Mouse (Mus musculus) neural tube, embryonic 11.5 days (tissue): Measurements from ENCODE around the gene Cym. TPM values are rescaled to one million over a fixed set of nuclear protein-coding genes. Genes with fewer than 3 reads are reported as not detected.

Source experiments
- ATAC-seq: fragments of 200-750 bp; cut with Nextera tagmentation; 2 replicates; pipeline ENCODE4 v1.8.0; 2017; ENCODE audit warnings: moderate number of reproducible peaks, mild to moderate bottlenecking, moderate TSS enrichment, moderate library complexity; ENCODE audit not compliant: insufficient read depth, low FRiP score, low TSS enrichment
- DNase-seq: peaks from one replicate; pipeline ENCODE4 v3.0.0-alpha.2; 2015; ENCODE audit warnings: low spot score
- H3K27ac ChIP-seq: fragments of 300-500 bp; sonication (generic); 2 replicates; pipeline ENCODE4 v1.5.1; 2014; ENCODE audit warnings: low read depth, mild to moderate bottlenecking, low read length
- H3K27me3 ChIP-seq: fragments of 300-500 bp; sonication (generic); 2 replicates; pipeline ENCODE4 v1.6.1; 2014; ENCODE audit warnings: mild to moderate bottlenecking, low read length, mixed read lengths; ENCODE audit not compliant: control insufficient read depth, insufficient read depth
- H3K36me3 ChIP-seq: fragments of 300-500 bp; sonication (generic); 2 replicates; pipeline ENCODE4 v1.6.1; 2014; ENCODE audit warnings: mild to moderate bottlenecking, low read length, moderate library complexity, mixed read lengths; ENCODE audit not compliant: control insufficient read depth, insufficient read depth
- H3K4me1 ChIP-seq: fragments of 300-500 bp; sonication (generic); 2 replicates; pipeline ENCODE4 v1.6.1; 2014; ENCODE audit warnings: low read length, mixed read lengths; ENCODE audit not compliant: control insufficient read depth, insufficient read depth
- H3K4me2 ChIP-seq: fragments of 300-500 bp; sonication (generic); 2 replicates; pipeline ENCODE4 v1.6.1; 2014; ENCODE audit warnings: low read depth, mild to moderate bottlenecking, moderate library complexity
- H3K4me3 ChIP-seq: fragments of 300-500 bp; sonication (generic); 2 replicates; pipeline ENCODE4 v1.5.1; 2014; ENCODE audit warnings: low read depth, low read length
- H3K9ac ChIP-seq: fragments of 300-500 bp; sonication (generic); 2 replicates; pipeline ENCODE4 v1.6.1; 2014; ENCODE audit warnings: mild to moderate bottlenecking, low read length
- H3K9me3 ChIP-seq: fragments of 300-500 bp; sonication (generic); 2 replicates; pipeline ENCODE4 v1.6.1; 2016; ENCODE audit warnings: low read length; ENCODE audit not compliant: control insufficient read depth
- WGBS: fragments of 180-500 bp; shearing (Covaris S2); extraction: QIAGEN DNeasy Blood & Tissue Kit; methylation state at CpG from one replicate; pipeline ENCODE4 v1.1.7; 2014; 5-methylcytosine and 5-hydroxymethylcytosine counted together
- polyA plus RNA-seq: library from polyadenylated mRNA; unstranded; fragments of >200 nt; fragmentation: Nextera tagmentation; extraction: Ambion mirVana; gene quantifications from 2 replicates; pipeline ENCODE4 v1.2.1, GENCODE M21; 2014

Cym gene
- polyA plus RNA-seq, 1 experiment from 2014 or later = not detected

- Histone ChIP-seq H3K4me3 (no peak overlapping the region), H3K4me1 (no peaks in the 10 kb centered on the region; the same call in 1 of the 2 replicates), H3K9ac (no peak overlapping the region), H3K4me2 (no peak overlapping the region), H3K27ac (no peak overlapping the region), H3K36me3 (no peaks in the 10 kb centered on the region), H3K9me3 (no peaks in the 10 kb centered on the region), H3K27me3 (no peaks in the 10 kb centered on the region)
- peak; percentile 21 for DNase-seq
- ATAC-seq = no peak
- 53% methylated on average over 4 of the region's 4 CpGs for WGBS
These were observed 9.7 kb upstream of the Cym start for GRCm38 (mm10) chr3:107231202-107231601.

GRCm38 (mm10) chr3:107230527-107230926 lies 9.0 kb upstream of the Cym start, which contains the start of gene A630076J17Rik:
TSS of gene A630076J17Rik (plus strand) at chr3:107230614.
- Histone ChIP-seq H3K9me3 (no peaks in the 10 kb centered on the region), H3K27ac (no peak within 1 kb of the TSS), H3K4me2 (no peak within 1 kb of the TSS), H3K4me3 (no peak within 1 kb of the TSS), H3K36me3 (no peaks in the 10 kb centered on the region), H3K4me1 (no peaks in the 10 kb centered on the region; the same call in 1 of the 2 replicates), H3K27me3 (no peaks in the 10 kb centered on the region), H3K9ac (no peak within 1 kb of the TSS)
- ATAC-seq = no peak
- no peak for DNase-seq
- WGBS = 58% methylated on average over 1 of the region's 1 CpGs

GRCm38 (mm10) chr3:107229822-107230221 lies 8.3 kb upstream of the Cym start:
- Histone ChIP-seq H3K9ac (no peak overlapping the region), H3K36me3 (no peaks in the 10 kb centered on the region), H3K4me3 (no peak overlapping the region), H3K4me2 (no peak overlapping the region), H3K27ac (no peak overlapping the region), H3K4me1 (no peaks in the 10 kb centered on the region; the same call in 1 of the 2 replicates), H3K27me3 (no peaks in the 10 kb centered on the region), H3K9me3 (no peaks in the 10 kb centered on the region)
- ATAC-seq (no peak), DNase-seq (no peak)
- 79% methylated on average over 5 of the region's 5 CpGs for WGBS

DNA sequence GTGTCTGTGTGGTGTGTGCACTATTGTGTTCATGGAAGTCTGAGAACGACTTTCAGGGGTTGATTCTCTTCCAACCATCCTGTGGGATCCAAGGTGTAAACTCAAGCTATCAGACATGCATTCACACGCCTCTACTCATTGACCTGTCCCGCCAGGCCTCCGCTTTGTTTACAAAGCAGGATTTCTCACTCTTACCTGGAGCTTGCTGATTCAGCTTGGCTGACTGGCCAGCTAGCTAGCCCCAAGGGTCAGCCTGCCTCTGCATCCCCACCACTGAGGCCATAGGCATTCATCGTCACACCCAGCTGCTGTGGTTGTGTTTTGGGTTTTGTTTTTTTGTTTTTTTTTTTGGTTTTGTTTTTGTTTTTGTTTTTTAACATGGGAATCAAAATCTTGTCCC lies 7.7 kb upstream of the Cym start:
- DNase-seq (no peak), ATAC-seq (no peak)
- Histone ChIP-seq H3K27ac (no peak overlapping the region), H3K9me3 (no peaks in the 10 kb centered on the region), H3K4me1 (no peaks in the 10 kb centered on the region; the same call in 1 of the 2 replicates), H3K36me3 (no peaks in the 10 kb centered on the region), H3K4me2 (no peak overlapping the region), H3K4me3 (no peak overlapping the region), H3K27me3 (no peaks in the 10 kb centered on the region), H3K9ac (no peak overlapping the region)
- WGBS = 82% methylated on average over 5 of the region's 5 CpGs

GRCm38 (mm10) chr3:107225820-107226219 lies 4.3 kb upstream of the Cym start:
- no peak overlapping the region for H3K27ac ChIP-seq
- no peaks in the 10 kb centered on the region; the same call in 1 of the 2 replicates for H3K4me1 ChIP-seq
- H3K36me3 ChIP-seq = no peaks in the 10 kb centered on the region
- ATAC-seq (no peak), DNase-seq (no peak)
- H3K4me2 ChIP-seq = no peak overlapping the region
- WGBS = 94% methylated on average over 5 of the region's 5 CpGs
- no peaks in the 10 kb centered on the region for H3K27me3 ChIP-seq
- H3K4me3 ChIP-seq = no peak overlapping the region
- H3K9ac ChIP-seq = no peak overlapping the region
- H3K9me3 ChIP-seq = no peaks in the 10 kb centered on the region

DNA sequence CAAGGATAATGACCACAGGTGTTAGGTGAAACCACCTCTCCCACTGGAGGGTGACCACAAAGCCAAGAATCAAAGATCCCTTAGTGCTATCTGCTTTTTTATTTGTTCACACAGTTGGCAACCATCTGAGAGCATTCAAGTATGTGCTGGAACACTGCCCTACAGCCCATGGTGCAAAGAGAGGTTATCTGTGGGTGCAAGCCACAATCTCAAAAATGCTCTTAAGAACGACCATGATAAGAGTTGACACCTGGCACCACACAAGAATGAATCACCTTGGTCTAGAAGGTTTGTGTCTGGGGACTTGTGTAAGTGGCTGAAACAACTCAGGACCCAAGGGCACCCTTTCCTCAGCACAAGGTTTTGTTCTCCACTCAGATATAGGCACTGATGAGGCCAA lies 1.7 kb upstream of the Cym start:
- H3K4me2 ChIP-seq = no peak overlapping the region
- DNase-seq (no peak), ATAC-seq (no peak)
- H3K4me1 ChIP-seq = no peaks in the 10 kb centered on the region
- H3K27ac ChIP-seq = no peak overlapping the region
- WGBS = 71% methylated on average over 1 of the region's 1 CpGs
- H3K9me3 ChIP-seq = no peaks in the 10 kb centered on the region
- H3K27me3 ChIP-seq = no peaks in the 10 kb centered on the region
- H3K4me3 ChIP-seq = no peak overlapping the region
- H3K36me3 ChIP-seq = no peaks in the 10 kb centered on the region
- H3K9ac ChIP-seq = no peak overlapping the region

DNA sequence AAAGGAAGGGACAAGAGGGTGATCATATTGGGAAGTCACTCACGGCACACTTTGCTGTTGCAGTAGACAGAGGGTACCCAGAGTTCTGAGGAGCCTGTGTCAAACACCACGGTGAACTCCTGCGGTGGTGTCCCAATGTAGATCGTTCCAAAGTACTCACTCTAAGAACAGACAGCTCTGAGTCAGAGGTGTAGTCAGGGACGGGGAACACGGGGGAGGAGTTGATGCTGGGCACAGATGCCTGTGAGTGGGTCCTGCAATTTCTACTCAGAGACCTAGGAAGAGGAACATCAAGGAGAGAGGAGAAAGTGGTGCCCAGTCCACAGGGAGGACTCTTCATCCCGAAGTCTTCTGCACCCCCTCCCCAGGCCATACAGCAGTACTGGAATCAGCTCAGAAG lies 3.0 kb downstream of the Cym start:
- Histone ChIP-seq H3K4me1 (no peaks in the 10 kb centered on the region), H3K27me3 (no peaks in the 10 kb centered on the region), H3K9me3 (no peaks in the 10 kb centered on the region), H3K36me3 (no peaks in the 10 kb centered on the region), H3K4me2 (no peak overlapping the region), H3K4me3 (no peak overlapping the region), H3K27ac (no peak overlapping the region), H3K9ac (no peak overlapping the region)
- DNase-seq (no peak), ATAC-seq (no peak)
- 90% methylated on average over 7 of the region's 7 CpGs for WGBS

DNA sequence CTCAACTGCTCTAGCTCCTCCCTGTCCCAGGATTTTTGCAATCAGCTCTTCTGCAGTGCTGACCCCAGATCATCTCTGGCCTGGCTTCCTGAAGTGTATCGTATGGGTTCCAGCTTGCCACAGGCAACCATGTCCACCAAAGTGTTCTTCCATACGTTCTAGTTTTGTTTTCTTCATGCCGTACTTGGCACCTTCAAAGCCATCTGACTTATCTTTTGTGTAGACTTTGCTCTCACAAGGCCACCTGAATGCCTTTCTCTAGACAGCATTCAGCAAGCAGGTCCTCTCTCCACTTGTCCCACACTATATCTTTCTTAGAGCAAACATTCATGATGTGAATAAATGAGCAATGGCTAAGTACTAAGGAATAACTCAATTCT lies 4.4 kb downstream of the Cym start:
- Histone ChIP-seq H3K4me2 (no peak overlapping the region), H3K4me1 (no peaks in the 10 kb centered on the region)
- WGBS = 87% methylated on average over 3 of the region's 3 CpGs

DNA sequence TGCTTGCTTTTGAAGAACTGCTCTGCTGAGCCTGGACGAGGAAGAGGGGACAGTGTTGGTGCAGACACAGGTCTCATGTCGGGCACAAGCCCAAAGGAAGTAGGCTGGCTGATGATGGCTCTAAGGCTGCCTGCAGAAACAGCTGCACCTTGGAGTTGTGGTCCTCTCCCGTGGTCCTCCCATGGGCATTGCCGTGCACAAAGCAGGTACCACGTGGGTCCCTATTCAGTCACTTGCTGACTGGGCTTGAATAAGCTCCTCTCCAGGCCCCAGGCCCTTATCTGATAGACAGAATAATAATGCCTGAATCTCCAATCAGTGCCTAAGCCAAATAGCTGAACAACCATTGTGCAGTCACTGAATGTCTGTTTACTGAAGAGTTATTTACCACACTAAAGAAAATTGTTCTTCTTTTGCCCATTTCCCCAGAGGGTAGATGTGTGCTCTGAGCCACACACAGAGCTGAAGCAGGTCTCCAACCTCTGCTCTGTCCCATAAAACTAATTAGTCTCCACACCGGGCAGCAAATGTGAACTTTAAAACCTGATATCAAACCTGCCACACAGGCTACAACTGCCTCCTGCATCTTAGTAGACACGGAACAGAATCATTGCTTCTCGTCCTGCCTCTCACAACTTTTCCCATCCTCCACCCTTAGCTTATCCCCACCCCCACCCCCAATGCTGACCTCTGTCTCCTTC lies 5.0 kb downstream of the Cym start:
- Histone ChIP-seq H3K27ac (no peak overlapping the region), H3K9me3 (no peaks in the 10 kb centered on the region), H3K27me3 (no peaks in the 10 kb centered on the region), H3K9ac (no peak overlapping the region), H3K4me2 (no peak overlapping the region), H3K4me1 (no peaks in the 10 kb centered on the region), H3K36me3 (no peaks in the 10 kb centered on the region), H3K4me3 (no peak overlapping the region)
- 79% methylated on average over 8 of the region's 8 CpGs for WGBS
- DNase-seq = no peak
- ATAC-seq = no peak

More for the DNA sequence above, 4.4 kb downstream of the Cym start:
- Histone ChIP-seq H3K4me3 (no peak overlapping the region), H3K27ac (no peak overlapping the region), H3K9ac (no peak overlapping the region), H3K36me3 (no peaks in the 10 kb centered on the region), H3K27me3 (no peaks in the 10 kb centered on the region), H3K9me3 (no peaks in the 10 kb centered on the region)
- no peak for ATAC-seq
- DNase-seq = no peak
